ENCODE assay signal across 9 mouse cellular contexts in the genomic region with DNA sequence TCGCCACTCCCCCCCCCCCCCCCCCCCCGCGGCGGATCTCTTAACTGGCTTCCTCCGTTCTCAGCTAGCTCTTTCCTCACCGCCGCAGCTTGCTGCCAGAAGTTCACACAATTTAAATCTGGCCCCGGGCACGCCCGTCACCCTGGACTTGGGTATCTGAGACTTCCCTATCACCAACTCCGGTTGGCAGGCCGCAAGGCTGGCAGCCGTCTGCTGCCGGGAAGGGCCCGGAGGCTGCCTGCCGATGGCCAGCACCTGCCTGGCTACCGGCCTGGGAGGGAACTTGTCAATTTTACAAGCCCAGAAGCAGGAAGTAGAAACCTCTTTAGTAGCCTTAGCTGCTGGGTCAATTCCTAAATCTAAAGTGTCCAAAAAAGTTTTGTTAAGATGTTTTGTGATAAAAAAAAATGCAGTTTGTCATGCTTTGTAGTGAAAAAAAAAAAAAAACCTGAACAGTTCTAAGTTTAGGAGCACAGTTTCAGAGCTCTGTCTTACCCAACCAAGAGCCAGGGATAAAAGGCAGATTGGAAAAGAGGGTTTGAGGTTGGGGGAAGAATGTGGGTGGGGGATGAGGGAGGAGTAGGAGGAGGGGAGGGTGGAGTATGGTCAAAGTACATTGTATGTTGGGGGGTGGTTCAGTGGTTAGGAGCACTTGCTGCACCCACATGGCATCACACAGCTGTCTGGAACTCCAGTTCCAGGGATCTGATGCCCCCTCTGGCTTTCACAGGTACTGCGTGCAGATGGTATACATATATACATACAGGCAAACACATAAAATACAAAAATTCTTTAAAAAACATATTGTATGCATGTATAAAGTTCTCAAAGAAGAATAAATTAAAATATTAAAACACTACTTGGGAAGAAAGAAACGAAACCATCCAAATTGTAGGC.
A peak's percentile ranks its signal among the peaks of the same experiment; 100 is the strongest.
DNase-seq lines count a peak whose midpoint lies in the region; ATAC-seq and TF ChIP-seq lines count a peak whose summit lies in the region.
"Had no signal": no experiment of that assay in that cellular context is flagged by ENCODE, and none has a peak within 500 bp of the region (broad histone marks: within the 10 kb centered on the region; RNA-seq: fewer than 3 reads in every experiment).

No protein-coding gene starts in this region.

- peak overlapping the region; percentile 88 for H3K27ac ChIP-seq in embryonic facial prominence, embryonic 14.5 days (replicated peaks; ENCODE audit: low read depth, low read length)
- peak overlapping the region; percentile 94 for H3K27ac ChIP-seq in limb, embryonic 15.5 days
- peak overlapping the region; percentile 96 for H3K27ac ChIP-seq in midbrain, embryonic 16.5 days (ENCODE audit: low read length)
- peak overlapping the region; percentile 95 for H3K27ac ChIP-seq in stomach, postnatal 0 days (replicated peaks)

- no peaks in the 10 kb centered on the region for H3K27me3 ChIP-seq in embryonic facial prominence, embryonic 14.5 days (replicated peaks; ENCODE audit: control insufficient read depth, insufficient read depth, low read length)
- H3K27me3 ChIP-seq in limb, embryonic 15.5 days = no peaks in the 10 kb centered on the region
- H3K27me3 ChIP-seq in midbrain, embryonic 16.5 days (ENCODE audit: control insufficient read depth, insufficient read depth, low read depth, low read length) = no peaks in the 10 kb centered on the region
- no peaks in the 10 kb centered on the region for H3K27me3 ChIP-seq in stomach, postnatal 0 days (ENCODE audit: control insufficient read depth, insufficient read depth, low read length)

- peak overlapping the region; percentile 78 for H3K4me3 ChIP-seq in embryonic facial prominence, embryonic 14.5 days (ENCODE audit: low read depth, low read length)
- H3K4me3 ChIP-seq in limb, embryonic 15.5 days = peak overlapping the region; percentile 79
- H3K4me3 ChIP-seq in midbrain, embryonic 16.5 days (ENCODE audit: low read depth, low read length) = peak overlapping the region; percentile 89
- H3K4me3 ChIP-seq in stomach, postnatal 0 days (ENCODE audit: low read depth, low read length) = peak overlapping the region; percentile 77

- peak overlapping the region; percentile 83 for H3K9ac ChIP-seq in embryonic facial prominence, embryonic 14.5 days (ENCODE audit: low read depth, low read length)
- peak overlapping the region; percentile 78; the same call in 1 of the 2 replicates for H3K9ac ChIP-seq in limb, embryonic 15.5 days
- peak overlapping the region; percentile 97 for H3K9ac ChIP-seq in midbrain, embryonic 16.5 days (ENCODE audit: low read depth, low read length)
- peak overlapping the region; percentile 81 for H3K9ac ChIP-seq in stomach, postnatal 0 days (ENCODE audit: low read length)

- H3K4me2 ChIP-seq in embryonic facial prominence, embryonic 14.5 days (ENCODE audit: low read depth, low read length) = peak overlapping the region; percentile 79
- H3K4me2 ChIP-seq in limb, embryonic 15.5 days = peak overlapping the region; percentile 84
- H3K4me2 ChIP-seq in midbrain, embryonic 16.5 days (ENCODE audit: low read length) = peak overlapping the region; percentile 55
- peak overlapping the region; percentile 86 for H3K4me2 ChIP-seq in stomach, postnatal 0 days (replicated peaks; ENCODE audit: low read depth)

- DNase-seq in adrenal gland, adult 8-10 months = peak; percentile 75
- DNase-seq in adrenal gland, postnatal 25 days = no peak
- peak; percentile 50 for DNase-seq in adipocyte (ENCODE audit: low spot score)
- peak; percentile 54 for DNase-seq in embryonic facial prominence, embryonic 14.5 days (ENCODE audit: low spot score)
- peak; percentile 82 for DNase-seq in heart, postnatal 4 days
- DNase-seq in stomach, postnatal 0 days (ENCODE audit: low spot score) = peak; percentile 66

- peak; percentile 69 for TF ChIP-seq CTCF in stomach, postnatal 0 days (IDR thresholded peaks at IDR 0.05; ENCODE audit: low read depth)

- no peaks in the 10 kb centered on the region for H3K36me3 ChIP-seq in embryonic facial prominence, embryonic 14.5 days (ENCODE audit: control insufficient read depth, insufficient read depth, low read length)
- no peaks in the 10 kb centered on the region for H3K36me3 ChIP-seq in limb, embryonic 15.5 days
- no peaks in the 10 kb centered on the region for H3K36me3 ChIP-seq in midbrain, embryonic 16.5 days (ENCODE audit: control insufficient read depth, insufficient read depth, low read length)
- H3K36me3 ChIP-seq in stomach, postnatal 0 days (ENCODE audit: control insufficient read depth, insufficient read depth, low read length) = no peaks in the 10 kb centered on the region
- H3K36me3 ChIP-seq: G1E had no signal

- H3K9me3 ChIP-seq in embryonic facial prominence, embryonic 14.5 days (ENCODE audit: control insufficient read depth, low read length) = 0 out of 2 replicates have a peak, but pooled peaks cover 3% of the 10 kb centered on the region
- no peaks in the 10 kb centered on the region for H3K9me3 ChIP-seq in limb, embryonic 15.5 days
- H3K9me3 ChIP-seq in midbrain, embryonic 16.5 days (replicated peaks; ENCODE audit: control insufficient read depth, low read length, poor library complexity, severe bottlenecking) = no peaks in the 10 kb centered on the region
- no peaks in the 10 kb centered on the region for H3K9me3 ChIP-seq in stomach, postnatal 0 days (ENCODE audit: control insufficient read depth, low read length)

- TF ChIP-seq EP300 in stomach, postnatal 0 days (optimal IDR thresholded peaks at IDR 0.05) = no peak

- peaks cover 8% of the 10 kb centered on the region for H3K4me1 ChIP-seq in embryonic facial prominence, embryonic 14.5 days (ENCODE audit: control insufficient read depth, insufficient read depth, low read length)
- H3K4me1 ChIP-seq in limb, embryonic 15.5 days = peaks cover 12% of the 10 kb centered on the region
- H3K4me1 ChIP-seq in midbrain, embryonic 16.5 days (ENCODE audit: control insufficient read depth, insufficient read depth, low read length) = peaks cover 17% of the 10 kb centered on the region
- H3K4me1 ChIP-seq in stomach, postnatal 0 days (replicated peaks; ENCODE audit: control insufficient read depth, insufficient read depth) = no peaks in the 10 kb centered on the region; the same call in 1 of the 2 replicates

- ATAC-seq in embryonic facial prominence, embryonic 14.5 days (ENCODE audit: low read depth) = no peak; the same call in 1 of the 2 replicates
- no peak for ATAC-seq in limb, embryonic 15.5 days (ENCODE audit: insufficient number of reproducible peaks, low FRiP score, low TSS enrichment, low read depth)
- peak; percentile 69 for ATAC-seq in midbrain, embryonic 16.5 days
- ATAC-seq in stomach, postnatal 0 days (ENCODE audit: low FRiP score, low TSS enrichment) = no peak

- 12% methylated on average over 15 of the region's 19 CpGs for WGBS in embryonic facial prominence, embryonic 14.5 days
- 13% methylated on average over 15 of the region's 19 CpGs for WGBS in limb, embryonic 15.5 days
- WGBS in midbrain, embryonic 16.5 days = 13% methylated on average over 15 of the region's 19 CpGs
- 13% methylated on average over 14 of the region's 19 CpGs for WGBS in stomach, postnatal 0 days
